Mouse (Mus musculus): ENCODE data around the gene Dennd1b.

GRCm38 (mm10) chr1:139162814-139163213 lies 199.6 kb downstream of the Dennd1b start:
- no peak for TF ChIP-seq CTCF (IDR thresholded peaks at IDR 0.05; ENCODE audit: insufficient read depth, low read length)
- TF ChIP-seq POLR2A (IDR thresholded peaks at IDR 0.05; ENCODE audit: borderline replicate concordance, extremely low read depth, low read depth, low read length) = no peak
